Mouse (Mus musculus) common myeloid progenitor, adult 5-6 weeks (primary cell): ENCODE results near the gene Akap13. TPM values are rescaled to one million over a fixed set of nuclear protein-coding genes. Genes with fewer than 3 reads are reported as not detected.

ENCODE experiments used
- ATAC-seq: replicated peaks from 2 replicates; pipeline ENCODE4 v1.8.0; 2016; ENCODE audit warnings: low read depth, mild to moderate bottlenecking, moderate TSS enrichment, inconsistent platforms; ENCODE audit not compliant: poor library complexity, severe bottlenecking
- total RNA-seq: library from RNA; stranded (forward); fragments of 200-1000, 187-1606 nt; gene quantifications from 2 replicates; pipeline ENCODE4 v1.2.3, GENCODE M21; 2017

The Akap13 gene
- total RNA-seq, 1 experiment from 2014 or later: 275 TPM

GRCm38 (mm10) chr7:75645156-75645933 lies 190.0 kb downstream of the Akap13 start:
- no peak for ATAC-seq

DNA sequence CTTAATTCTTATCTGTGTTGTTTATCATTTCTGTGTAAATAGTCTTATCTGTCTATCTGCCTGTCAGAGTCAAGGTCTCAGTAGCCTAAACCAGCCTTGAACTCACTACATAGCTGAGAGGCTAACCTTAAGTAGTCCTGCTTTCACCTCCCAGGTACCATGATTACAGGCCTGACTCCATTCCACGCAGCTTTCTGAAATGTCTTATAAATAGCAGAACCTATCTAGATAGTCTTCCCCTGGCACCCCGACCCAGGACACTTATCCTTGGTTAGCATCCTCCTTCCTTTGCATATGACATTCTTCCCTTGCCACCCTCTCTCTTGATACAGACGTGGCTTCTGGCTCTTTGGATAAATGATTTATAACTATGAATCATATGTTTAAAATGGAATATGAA lies 192.7 kb downstream of the Akap13 start:
- ATAC-seq: no peak

- ATAC-seq: peak; percentile 37
Observed at GRCm38 (mm10) chr7:75648961-75649360, 193.6 kb downstream of the Akap13 start.

GRCm38 (mm10) chr7:75649966-75650365 lies 194.6 kb downstream of the Akap13 start:
- peak; percentile 75 for ATAC-seq

GRCm38 (mm10) chr7:75653684-75654317 lies 198.5 kb downstream of the Akap13 start:
- no peak for ATAC-seq

- no peak for ATAC-seq
Observed at GRCm38 (mm10) chr7:75655180-75656074, 200.1 kb downstream of the Akap13 start.

DNA sequence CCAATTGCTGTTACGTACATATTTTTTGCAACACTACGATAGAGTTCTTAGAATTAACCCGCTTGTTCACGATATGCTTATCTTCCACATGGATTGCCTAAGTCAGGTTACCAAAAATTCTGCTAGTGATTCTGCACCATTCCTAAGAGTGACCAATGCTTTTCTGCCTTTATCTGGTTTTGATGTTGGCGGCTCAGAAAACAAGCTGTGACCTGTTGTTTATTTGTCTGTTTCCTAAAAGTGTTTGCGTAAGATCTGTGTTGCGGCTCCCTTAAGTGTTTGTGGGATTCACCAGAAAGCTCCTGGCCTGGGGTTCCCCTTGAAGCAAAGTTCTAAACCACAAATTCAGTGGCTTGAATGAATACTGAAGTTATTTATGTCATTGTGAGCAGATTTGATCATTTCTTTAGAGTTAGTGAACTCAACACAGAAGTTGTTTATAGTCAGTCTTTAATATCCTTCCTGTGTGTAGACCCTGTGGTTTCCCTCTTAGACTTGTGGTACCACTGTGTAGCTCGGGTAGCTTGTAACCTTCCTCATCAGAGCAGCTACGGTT lies 201.0 kb downstream of the Akap13 start:
- peak; percentile 83 for ATAC-seq

DNA sequence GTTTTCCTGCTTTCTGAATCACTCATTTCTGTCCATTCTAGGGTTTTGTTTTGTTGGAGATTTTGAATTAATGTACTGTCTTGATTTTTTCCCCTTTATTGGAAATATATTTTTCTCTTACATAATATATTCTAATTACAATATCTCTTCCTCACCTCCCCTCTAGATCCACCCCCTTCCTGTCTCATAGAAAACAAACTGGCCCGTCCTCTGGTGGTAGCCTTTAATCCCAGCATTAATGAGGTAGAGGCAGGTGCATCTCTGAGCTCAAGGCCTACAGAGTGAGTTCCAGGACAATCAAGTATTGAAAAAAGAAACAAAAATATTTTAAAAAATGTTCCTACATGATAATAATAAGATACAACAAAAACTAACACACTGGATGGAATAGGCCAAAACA lies 201.6 kb downstream of the Akap13 start:
- ATAC-seq: no peak

- ATAC-seq: no peak
Observed at GRCm38 (mm10) chr7:75664455-75664854, 209.1 kb downstream of the Akap13 start.

- peak; percentile 39; the same call in 1 of the 2 replicates for ATAC-seq
Observed at GRCm38 (mm10) chr7:75666982-75667381, 211.6 kb downstream of the Akap13 start.

DNA sequence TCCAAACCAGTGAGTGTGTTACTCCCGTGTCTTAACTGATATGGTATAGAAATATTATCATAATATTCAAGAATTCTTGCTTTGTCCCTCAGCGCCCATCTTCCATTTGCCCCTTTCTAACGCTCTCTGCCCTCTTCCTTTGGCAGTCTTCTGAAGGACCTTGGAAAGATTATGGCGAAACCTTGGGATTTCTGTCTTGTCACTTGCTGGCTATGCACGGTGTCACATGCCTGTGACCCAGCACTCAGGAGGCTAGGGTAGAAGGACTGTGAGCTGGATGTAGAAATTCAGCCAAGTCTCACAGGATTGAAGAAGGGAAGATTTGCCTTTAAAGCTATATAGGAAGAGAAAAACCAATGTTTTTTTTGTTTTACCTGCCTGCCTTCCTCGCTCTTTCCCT lies 212.2 kb downstream of the Akap13 start:
- ATAC-seq: no peak

DNA sequence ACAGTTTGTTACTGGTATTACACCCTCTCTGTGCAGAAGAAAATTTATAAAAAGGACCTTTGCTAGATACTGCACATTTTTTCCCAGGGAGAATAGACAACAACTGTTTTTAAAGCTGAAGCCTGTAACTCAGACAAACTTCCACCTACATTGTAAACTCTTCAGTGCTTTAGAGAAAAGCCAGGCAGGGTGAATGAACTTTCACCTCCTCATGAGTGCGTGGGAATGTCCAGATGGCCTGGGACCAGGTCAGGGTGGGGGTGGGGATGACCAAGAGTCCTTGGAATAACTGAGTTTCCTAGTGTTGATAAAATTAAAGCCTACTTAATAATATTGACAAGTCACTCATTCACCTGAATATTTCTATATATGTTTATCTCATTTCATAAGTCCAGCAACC lies 213.1 kb downstream of the Akap13 start:
- ATAC-seq: no peak

GRCm38 (mm10) chr7:75669416-75669815 lies 214.1 kb downstream of the Akap13 start:
- ATAC-seq: peak; percentile 78

- no peak for ATAC-seq
Observed at GRCm38 (mm10) chr7:75679631-75680030, 224.3 kb downstream of the Akap13 start.

DNA sequence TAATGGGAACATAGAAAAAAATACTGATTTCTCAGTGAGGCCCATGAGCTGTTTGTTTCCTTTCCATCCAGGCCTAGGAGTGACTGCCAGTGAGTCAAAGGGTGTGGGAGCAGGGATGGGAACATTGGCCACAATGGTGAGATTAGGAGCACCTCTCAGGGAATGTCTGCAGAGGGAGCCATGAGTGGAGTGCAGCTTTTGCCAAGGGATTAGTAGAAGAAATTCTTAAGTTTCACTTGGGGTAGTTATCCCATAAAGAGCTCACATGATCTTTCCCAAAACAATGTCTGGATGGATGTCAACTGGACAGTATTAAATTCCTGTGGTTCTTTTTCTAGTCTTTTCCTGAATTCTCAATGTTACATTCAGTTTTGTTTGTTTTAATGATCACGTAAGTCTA lies 227.6 kb downstream of the Akap13 start:
- ATAC-seq: no peak

GRCm38 (mm10) chr7:75683410-75683809 lies 228.1 kb downstream of the Akap13 start:
- no peak for ATAC-seq

DNA sequence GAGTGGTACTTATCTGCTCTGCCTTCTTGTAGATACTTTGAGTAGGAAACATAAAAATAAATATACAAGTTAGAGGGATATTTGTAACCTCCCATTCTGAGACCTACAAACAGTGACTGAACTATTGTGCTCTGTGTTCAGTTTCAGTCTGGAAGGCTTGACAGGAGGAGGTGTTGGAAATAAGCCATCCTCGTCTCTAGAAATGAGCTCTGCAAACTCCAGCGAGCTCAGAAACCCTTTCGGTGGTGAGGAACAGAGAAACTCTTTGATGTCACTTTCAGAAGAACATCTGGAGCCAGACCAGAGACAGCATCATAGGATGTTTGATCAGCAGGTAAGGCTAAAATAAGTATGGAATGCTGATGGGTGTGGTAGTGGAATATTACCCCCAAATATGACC lies 229.6 kb downstream of the Akap13 start:
- no peak for ATAC-seq

DNA sequence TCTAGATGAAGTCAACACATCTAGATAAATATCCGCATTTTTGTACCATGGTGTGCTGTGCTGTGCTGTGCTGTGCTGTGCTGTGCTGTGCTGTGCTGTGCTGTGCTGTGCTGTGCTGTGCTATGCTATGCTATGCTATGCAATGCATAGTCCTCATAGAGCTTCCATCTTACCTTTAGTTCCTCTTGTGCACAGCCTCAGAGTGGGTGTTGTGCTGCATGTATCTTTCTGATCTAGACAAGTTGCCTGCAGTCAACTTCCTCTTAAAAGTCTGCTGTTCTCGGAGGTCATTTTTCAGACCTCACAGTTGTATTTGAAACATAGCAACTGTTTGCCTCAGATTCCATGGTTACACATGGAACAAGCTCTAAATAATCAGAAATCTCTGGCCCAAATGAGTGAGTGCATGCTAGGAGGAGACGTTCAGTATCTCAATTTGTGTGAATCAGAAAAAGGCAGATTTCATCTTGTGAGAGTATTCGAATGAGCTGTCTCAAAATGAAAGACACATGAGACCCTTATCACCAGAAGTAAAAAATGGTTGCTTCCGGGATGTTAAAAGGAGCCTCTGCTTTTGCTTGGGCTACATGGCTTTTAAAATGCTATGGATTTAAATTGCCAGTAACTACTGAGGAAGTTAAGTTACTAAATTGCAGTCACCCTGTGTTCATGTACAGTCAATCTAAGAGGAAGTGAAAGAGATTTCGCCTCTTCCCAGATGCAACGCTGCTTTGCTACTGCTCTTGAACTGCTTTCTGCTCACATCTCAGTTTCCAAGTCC lies 230.9 kb downstream of the Akap13 start:
- peak; percentile 85 for ATAC-seq

GRCm38 (mm10) chr7:75686827-75687164 lies 231.5 kb downstream of the Akap13 start:
- no peak for ATAC-seq

DNA sequence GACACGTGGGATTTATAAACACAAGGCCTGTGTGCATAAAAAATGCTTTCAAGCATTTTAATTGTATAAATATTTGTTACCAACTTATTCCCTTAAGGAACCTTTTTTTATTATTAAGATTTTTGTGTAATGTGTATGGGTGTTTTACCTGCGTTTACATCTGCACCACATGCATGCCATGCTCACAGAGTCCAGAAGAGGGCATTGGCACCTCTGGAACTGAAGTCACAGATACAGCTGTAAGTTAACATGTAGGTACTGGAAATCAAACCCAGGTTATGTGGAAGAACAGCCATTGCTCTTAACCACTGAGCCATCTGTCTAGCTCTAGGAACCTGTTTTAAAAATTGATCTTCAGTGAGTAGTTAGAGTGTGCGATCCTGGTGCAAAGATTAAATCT lies 232.8 kb downstream of the Akap13 start:
- no peak for ATAC-seq
